Mouse (Mus musculus) thymus, adult 2 months (tissue): ENCODE results near the gene Btbd11. TPM values are rescaled to one million over a fixed set of nuclear protein-coding genes. Genes with fewer than 3 reads are reported as not detected.

Experiments
- DNase-seq: peaks from one replicate; pipeline ENCODE4 v3.0.0; 2021
- H3K27ac ChIP-seq: fragments of 200-500 bp; 2 replicates; pipeline ENCODE4 v1.5.1; 2012; ENCODE audit warnings: low read length, control low read depth; ENCODE audit not compliant: control insufficient read depth, insufficient read depth
- H3K27me3 ChIP-seq: fragments of 200-500 bp; 2 replicates; pipeline ENCODE4 v1.6.1; 2012; ENCODE audit warnings: mild to moderate bottlenecking, low read length, moderate library complexity, mixed read lengths; ENCODE audit not compliant: control insufficient read depth, insufficient read depth
- H3K36me3 ChIP-seq: fragments of 200-500 bp; 2 replicates; pipeline ENCODE4 v1.6.1; 2012; ENCODE audit warnings: mild to moderate bottlenecking, low read length, moderate library complexity; ENCODE audit not compliant: control insufficient read depth, insufficient read depth
- H3K4me1 ChIP-seq: fragments of 200-500 bp; replicated peaks from 2 replicates; pipeline ENCODE4 v1.6.1; 2012; ENCODE audit warnings: low read length; ENCODE audit not compliant: control insufficient read depth, insufficient read depth
- H3K4me3 ChIP-seq: fragments of 200-500 bp; 2 replicates; pipeline ENCODE4 v1.5.1; 2012; ENCODE audit warnings: mild to moderate bottlenecking, low read length, control low read depth, moderate library complexity; ENCODE audit not compliant: control insufficient read depth, insufficient read depth
- CTCF ChIP-seq: fragments of 200-500 bp; IDR thresholded peaks from 2 replicates; pipeline ENCODE4 v1.5.1; 2012; ENCODE audit warnings: mild to moderate bottlenecking, control low read depth, low read length, moderate library complexity, borderline replicate concordance; ENCODE audit not compliant: control insufficient read depth, poor library complexity, insufficient read depth; ENCODE audit errors: extremely low read depth
- POLR2A ChIP-seq: fragments of 200-500 bp; IDR thresholded peaks from 2 replicates; pipeline ENCODE4 v1.6.1; 2012; ENCODE audit warnings: mild to moderate bottlenecking, low read length, control low read depth, moderate library complexity; ENCODE audit not compliant: control insufficient read depth, poor library complexity, insufficient read depth; ENCODE audit errors: extremely low read depth
- WGBS: fragments of 180-500 bp; shearing (Covaris S2); methylation state at CpG from one replicate; pipeline ENCODE4 v1.1.7; 2018; 5-methylcytosine and 5-hydroxymethylcytosine counted together
- polyA plus RNA-seq: library from polyadenylated mRNA; depleted of rRNA; stranded (reverse); fragments of >200 nt; gene quantifications from 2 replicates; pipeline ENCODE4 v1.2.3, GENCODE M21; 2012

The Btbd11 gene
- polyA plus RNA-seq, 1 experiment, result 32.3 TPM

DNA sequence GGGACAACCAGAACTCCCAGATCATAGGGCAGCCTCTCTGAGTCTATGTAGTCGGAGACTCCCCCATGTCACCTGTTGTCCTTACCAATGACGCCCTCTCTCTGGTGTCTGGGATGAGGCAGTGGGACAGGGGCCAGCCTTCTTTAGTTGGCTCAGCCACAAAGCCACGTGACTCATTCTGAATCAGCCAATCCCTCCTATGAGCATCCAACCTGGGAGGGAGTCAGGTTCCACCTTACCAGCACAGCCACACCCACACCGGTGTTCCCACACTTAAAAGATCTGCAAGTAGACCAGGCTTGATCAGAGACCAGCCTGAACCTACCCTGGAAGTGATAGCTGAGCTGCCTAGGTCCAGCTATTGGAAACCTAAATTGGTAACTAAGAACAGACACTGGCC is 141.1 kb downstream of the Btbd11 start:
- H3K4me1 ChIP-seq, result no peaks in the 10 kb centered on the region
- no peak overlapping the region for H3K27ac ChIP-seq
- TF ChIP-seq CTCF, result no peak
- no peak for TF ChIP-seq POLR2A
- no peak for DNase-seq
- 88% methylated on average over 4 of the region's 4 CpGs for WGBS
- no peaks in the 10 kb centered on the region for H3K27me3 ChIP-seq
- no peaks in the 10 kb centered on the region for H3K36me3 ChIP-seq
- H3K4me3 ChIP-seq, result no peak overlapping the region

DNA sequence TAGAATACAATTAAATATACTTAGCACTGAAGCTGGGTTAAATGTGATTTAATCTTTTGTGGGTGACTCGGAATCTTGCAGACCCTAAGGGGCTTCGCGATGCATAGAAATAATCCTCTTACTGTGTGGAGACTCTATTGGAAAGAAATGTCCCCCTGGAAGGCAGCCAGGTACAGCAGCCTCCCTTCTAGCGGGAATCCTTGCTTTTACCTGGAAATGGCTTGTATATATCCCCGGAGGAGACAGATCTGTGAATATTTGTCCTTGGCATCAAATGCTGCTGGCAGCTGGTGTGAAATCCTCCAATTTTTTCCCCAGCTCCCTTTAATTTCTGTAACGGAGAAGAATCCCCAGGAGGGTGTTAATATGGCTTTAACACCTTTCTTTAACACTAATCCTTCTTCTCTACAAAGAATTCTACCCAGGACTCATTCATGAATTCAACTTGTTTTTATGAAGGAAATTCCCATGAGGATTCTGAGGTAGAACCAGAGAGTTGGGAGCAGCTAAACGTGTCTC is 146.6 kb downstream of the Btbd11 start:
- Histone ChIP-seq H3K4me1 (no peaks in the 10 kb centered on the region), H3K27me3 (no peaks in the 10 kb centered on the region), H3K4me3 (no peak overlapping the region), H3K27ac (no peak overlapping the region), H3K36me3 (no peaks in the 10 kb centered on the region)
- TF ChIP-seq POLR2A, result no peak
- WGBS, result 86% methylated on average over 7 of the region's 7 CpGs
- DNase-seq, result no peak

DNA sequence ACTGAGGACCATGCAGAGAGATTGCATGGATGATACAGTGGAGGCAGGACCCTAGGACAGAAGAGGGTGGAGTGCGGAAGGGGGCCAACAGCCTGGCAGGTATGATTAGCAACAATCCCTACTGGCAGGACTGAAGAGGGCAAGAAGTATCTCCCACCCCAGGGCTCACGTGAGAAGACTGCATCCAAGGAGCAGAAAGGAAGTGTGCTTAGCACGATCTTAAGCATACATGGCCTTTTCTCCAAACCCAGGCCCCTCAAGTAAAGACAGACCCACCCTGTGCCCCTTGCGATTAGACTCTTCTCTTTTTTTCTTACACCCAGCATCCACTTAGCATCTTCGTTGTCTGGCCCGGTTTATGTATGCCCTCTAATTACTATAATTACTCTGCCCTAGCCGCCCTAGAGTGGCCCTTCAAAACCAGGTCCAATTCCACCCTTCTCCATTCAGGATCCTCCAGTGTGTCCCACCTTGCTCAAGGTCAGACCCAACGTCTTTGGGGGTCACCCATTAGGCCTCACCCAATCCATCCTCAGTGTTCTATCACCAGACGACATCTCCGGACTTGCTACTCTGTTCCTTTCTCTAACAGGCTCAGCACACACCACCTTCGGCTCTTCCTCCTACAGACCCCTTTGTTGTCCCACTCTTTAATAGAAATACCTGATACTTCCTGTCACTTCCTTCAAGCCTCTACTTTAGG is 151.6 kb downstream of the Btbd11 start:
- no peak overlapping the region for H3K4me3 ChIP-seq
- WGBS, result 96% methylated on average over 11 of the region's 11 CpGs
- no peaks in the 10 kb centered on the region for H3K36me3 ChIP-seq
- no peak for DNase-seq
- no peaks in the 10 kb centered on the region for H3K27me3 ChIP-seq
- TF ChIP-seq CTCF (no peak), POLR2A (no peak)
- H3K4me1 ChIP-seq, result no peaks in the 10 kb centered on the region
- no peak overlapping the region for H3K27ac ChIP-seq

DNA sequence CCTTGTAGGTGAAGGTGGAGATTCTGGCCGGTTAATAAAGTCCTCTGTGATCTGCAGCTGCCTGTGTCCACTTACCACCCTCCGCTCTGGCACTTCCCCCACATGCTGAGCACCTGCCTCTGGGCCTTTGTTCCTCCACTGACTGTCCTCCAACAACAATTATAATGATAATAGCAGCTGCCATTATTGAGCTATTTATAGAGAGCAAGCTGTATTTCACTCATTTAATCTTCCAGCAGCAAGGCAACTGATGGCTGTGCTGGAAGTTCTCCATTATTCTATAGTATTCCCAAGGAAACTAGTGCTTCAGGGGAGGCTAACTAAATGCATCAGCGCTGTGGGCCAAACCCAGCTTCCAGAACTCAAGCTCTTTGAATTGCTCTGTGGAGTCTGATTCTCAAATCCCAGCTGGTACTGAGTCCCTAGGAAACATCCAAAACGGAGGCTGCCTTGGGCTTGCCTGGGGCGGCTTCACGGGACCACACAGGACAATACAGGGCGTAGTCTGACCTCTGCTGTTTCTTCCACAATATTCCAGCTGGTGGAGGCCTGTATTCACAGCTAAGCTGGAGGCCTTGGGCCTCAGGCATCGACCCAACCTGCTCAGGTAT is 153.0 kb downstream of the Btbd11 start:
- H3K4me1 ChIP-seq, result no peaks in the 10 kb centered on the region
- WGBS, result 89% methylated on average over 8 of the region's 8 CpGs
- H3K36me3 ChIP-seq, result no peaks in the 10 kb centered on the region
- TF ChIP-seq POLR2A (no peak), CTCF (no peak)
- H3K27ac ChIP-seq, result no peak overlapping the region
- H3K4me3 ChIP-seq, result no peak overlapping the region
- no peaks in the 10 kb centered on the region for H3K27me3 ChIP-seq
- no peak for DNase-seq

DNA sequence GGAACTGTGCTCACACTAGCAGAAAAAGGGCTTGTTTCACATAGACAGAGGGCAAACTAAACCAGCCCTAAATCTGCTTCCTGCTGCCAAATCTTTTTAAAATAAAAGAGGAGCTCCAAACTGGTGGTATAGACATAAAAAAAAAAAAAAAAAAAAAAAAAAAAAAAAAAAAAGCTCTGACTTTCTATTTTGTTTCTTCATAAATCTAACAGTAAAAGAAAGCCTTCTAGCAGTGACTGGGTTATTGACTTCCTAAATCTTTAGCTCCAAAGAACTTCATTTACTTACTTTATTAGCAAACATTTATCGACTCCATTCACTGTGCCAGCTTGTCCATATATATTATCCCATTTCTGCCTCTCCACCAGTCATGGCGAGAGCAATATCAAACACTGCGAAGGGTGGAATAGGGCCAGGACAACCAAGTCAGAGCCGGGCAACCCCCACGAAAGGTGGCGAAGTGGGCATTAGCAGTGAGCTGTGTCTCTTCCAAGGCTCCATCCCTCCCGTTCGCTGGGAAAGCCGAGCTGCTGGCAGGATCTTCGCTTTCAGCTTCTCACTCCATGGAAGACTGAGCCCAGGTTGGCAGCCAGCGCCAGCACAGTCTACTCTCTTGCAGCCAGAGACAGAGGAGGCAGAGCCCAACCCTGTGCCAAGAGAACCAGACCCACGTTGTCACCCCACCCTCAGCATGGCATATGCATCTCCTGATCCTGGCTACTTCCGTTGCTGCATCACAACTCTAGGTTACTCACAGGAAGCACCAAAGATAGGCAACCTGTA is 153.9 kb downstream of the Btbd11 start:
- Histone ChIP-seq H3K4me1 (no peaks in the 10 kb centered on the region), H3K4me3 (no peak overlapping the region), H3K36me3 (no peaks in the 10 kb centered on the region), H3K27me3 (no peaks in the 10 kb centered on the region), H3K27ac (no peak overlapping the region)
- TF ChIP-seq CTCF, result no peak
- no peak for TF ChIP-seq POLR2A
- WGBS, result 94% methylated on average over 13 of the region's 13 CpGs
- DNase-seq, result no peak

DNA sequence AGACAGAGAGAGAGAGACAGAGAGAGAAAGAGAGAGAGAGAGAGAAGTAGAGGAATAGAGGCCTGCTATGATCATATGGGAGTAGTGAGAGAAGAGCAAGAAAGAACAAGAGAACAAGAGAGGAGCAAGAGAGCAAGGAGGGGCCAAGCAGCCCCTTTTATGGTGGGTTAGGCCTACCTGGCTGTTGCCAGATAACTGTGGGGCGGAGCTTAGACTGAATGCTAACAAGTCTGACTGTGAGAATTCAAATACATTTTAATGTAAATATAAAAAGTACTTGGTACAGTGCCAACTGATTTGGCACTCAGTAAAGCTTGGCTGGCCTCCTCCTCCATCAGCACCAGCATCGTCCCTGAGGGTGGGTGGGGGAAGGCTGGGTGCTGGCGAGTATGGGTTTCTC is 154.9 kb downstream of the Btbd11 start:
- Histone ChIP-seq H3K4me1 (no peaks in the 10 kb centered on the region), H3K36me3 (no peaks in the 10 kb centered on the region), H3K27ac (no peak overlapping the region), H3K27me3 (no peaks in the 10 kb centered on the region), H3K4me3 (no peak overlapping the region)
- WGBS, result 82% methylated on average over 3 of the region's 3 CpGs
- no peak for TF ChIP-seq POLR2A
- TF ChIP-seq CTCF, result no peak
- no peak for DNase-seq
